Mouse (Mus musculus): ENCODE data around the gene Mical3. TPM values are rescaled to one million over a fixed set of nuclear protein-coding genes. Genes with fewer than 3 reads are reported as not detected.
"Not testable (repeated sequence)": the region's sequence is repeated elsewhere in the genome, so short reads cannot be mapped to it uniquely, and the experiment has no call there.

Gene Mical3
- total RNA-seq, 1 experiment: 30.0 TPM

- in situ Hi-C loops (cut with MboI; ENCODE audit: low sequenced_read_pairs in 2 of 2, unreplicated experiment in 2 of 2): no loop called here
- no peak overlapping the region for H3K9ac ChIP-seq (ENCODE audit: insufficient read depth, low read depth, low read length, poor library complexity, severe bottlenecking)
- no peak for DNase-seq (ENCODE audit: low read depth, low spot score)
- TF ChIP-seq MAFK (IDR thresholded peaks at IDR 0.05; ENCODE audit: insufficient read depth, low read depth, low read length) (no peak), CHD2 (IDR thresholded peaks at IDR 0.05; ENCODE audit: low read depth, low read length) (no peak), HCFC1 (IDR thresholded peaks at IDR 0.05; ENCODE audit: borderline replicate concordance, insufficient read depth, low read length) (no peak), ZC3H11A (IDR thresholded peaks at IDR 0.05; ENCODE audit: borderline replicate concordance, low read depth, low read length) (no peak), ZNF384 (IDR thresholded peaks at IDR 0.05; ENCODE audit: low read depth, low read length) (no peak)
- H3K4me3 ChIP-seq (ENCODE audit: insufficient read depth in 1 of 2, low read depth in 1 of 2, low read length in 2 of 2, poor library complexity in 1 of 2, severe bottlenecking in 1 of 2): no peak overlapping the region
- H3K36me3 ChIP-seq (ENCODE audit: control insufficient read depth, insufficient read depth, low read length, poor library complexity, severe bottlenecking): peaks cover 3% of the 10 kb centered on the region; the same call in 1 of the 2 replicates
- H3K4me1 ChIP-seq (ENCODE audit: control insufficient read depth in 2 of 2, insufficient read depth in 2 of 2, low read length in 2 of 2, poor library complexity in 1 of 2): peaks cover 0 to 2% of the 10 kb centered on the region in 2 experiments; a peak in 1 of 4 replicates
- no peaks in the 10 kb centered on the region for H3K9me3 ChIP-seq (ENCODE audit: control insufficient read depth, insufficient read depth, low read depth, low read length)
- no peak overlapping the region for H3K27ac ChIP-seq (ENCODE audit: insufficient read depth, low read depth, low read length, poor library complexity, severe bottlenecking)
Observed at GRCm38 (mm10) chr6:120927765-120928164, 203.0 kb downstream of the Mical3 start.

GRCm38 (mm10) chr6:120926880-120927279 is 203.9 kb downstream of the Mical3 start:
- no peak for DNase-seq (ENCODE audit: low read depth, low spot score)
- peaks cover 0 to 2% of the 10 kb centered on the region in 2 experiments; a peak in 1 of 4 replicates for H3K4me1 ChIP-seq (ENCODE audit: control insufficient read depth in 2 of 2, insufficient read depth in 2 of 2, low read length in 2 of 2, poor library complexity in 1 of 2)
- no peak overlapping the region for H3K27ac ChIP-seq (ENCODE audit: insufficient read depth, low read depth, low read length, poor library complexity, severe bottlenecking)
- in situ Hi-C loops (cut with MboI; ENCODE audit: low sequenced_read_pairs in 2 of 2, unreplicated experiment in 2 of 2): no loop called here
- H3K9me3 ChIP-seq (ENCODE audit: control insufficient read depth, insufficient read depth, low read depth, low read length): no peaks in the 10 kb centered on the region
- H3K36me3 ChIP-seq (ENCODE audit: control insufficient read depth, insufficient read depth, low read length, poor library complexity, severe bottlenecking): no peaks in the 10 kb centered on the region
- no peak overlapping the region for H3K4me3 ChIP-seq (ENCODE audit: insufficient read depth in 1 of 2, low read depth in 1 of 2, low read length in 2 of 2, poor library complexity in 1 of 2, severe bottlenecking in 1 of 2)
- no peak overlapping the region for H3K9ac ChIP-seq (ENCODE audit: insufficient read depth, low read depth, low read length, poor library complexity, severe bottlenecking)
- TF ChIP-seq MAFK (IDR thresholded peaks at IDR 0.05; ENCODE audit: insufficient read depth, low read depth, low read length) (peak; percentile 56; the same call in 1 of the 2 replicates), HCFC1 (IDR thresholded peaks at IDR 0.05; ENCODE audit: borderline replicate concordance, insufficient read depth, low read length) (no peak), ZNF384 (IDR thresholded peaks at IDR 0.05; ENCODE audit: low read depth, low read length) (no peak)

- H3K9me3 ChIP-seq (ENCODE audit: control insufficient read depth, insufficient read depth, low read depth, low read length); H3K9ac ChIP-seq (ENCODE audit: insufficient read depth, low read depth, low read length, poor library complexity, severe bottlenecking); H3K36me3 ChIP-seq (ENCODE audit: control insufficient read depth, insufficient read depth, low read length, poor library complexity, severe bottlenecking); H3K27ac ChIP-seq (ENCODE audit: insufficient read depth, low read depth, low read length, poor library complexity, severe bottlenecking); H3K4me1 ChIP-seq (ENCODE audit: control insufficient read depth in 2 of 2, insufficient read depth in 2 of 2, low read length in 2 of 2, poor library complexity in 1 of 2); DNase-seq (ENCODE audit: low read depth, low spot score); in situ Hi-C loops (cut with MboI; ENCODE audit: low sequenced_read_pairs in 2 of 2, unreplicated experiment in 2 of 2); H3K4me3 ChIP-seq (ENCODE audit: insufficient read depth in 1 of 2, low read depth in 1 of 2, low read length in 2 of 2, poor library complexity in 1 of 2, severe bottlenecking in 1 of 2): not testable (repeated sequence)
- peak; percentile 32; the same call in 1 of the 2 replicates for TF ChIP-seq ZNF384 (IDR thresholded peaks at IDR 0.05; ENCODE audit: low read depth, low read length)
Observed at GRCm38 (mm10) chr6:120924791-120925321, 205.9 kb downstream of the Mical3 start.

- Histone ChIP-seq H3K4me3 (ENCODE audit: insufficient read depth in 1 of 2, low read depth in 1 of 2, low read length in 2 of 2, poor library complexity in 1 of 2, severe bottlenecking in 1 of 2) (no peak overlapping the region), H3K4me1 (ENCODE audit: control insufficient read depth in 2 of 2, insufficient read depth in 2 of 2, low read length in 2 of 2, poor library complexity in 1 of 2) (peaks cover 3 to 18% of the 10 kb centered on the region in 2 experiments; a peak in 3 of 4 replicates), H3K27ac (ENCODE audit: insufficient read depth, low read depth, low read length, poor library complexity, severe bottlenecking) (no peak overlapping the region), H3K9ac (ENCODE audit: insufficient read depth, low read depth, low read length, poor library complexity, severe bottlenecking) (no peak overlapping the region), H3K36me3 (ENCODE audit: control insufficient read depth, insufficient read depth, low read length, poor library complexity, severe bottlenecking) (no peaks in the 10 kb centered on the region; the same call in 1 of the 2 replicates), H3K9me3 (ENCODE audit: control insufficient read depth, insufficient read depth, low read depth, low read length) (no peaks in the 10 kb centered on the region)
- no peak for TF ChIP-seq MAFK (IDR thresholded peaks at IDR 0.05; ENCODE audit: insufficient read depth, low read depth, low read length)
- no peak for TF ChIP-seq ZC3H11A (IDR thresholded peaks at IDR 0.05; ENCODE audit: borderline replicate concordance, low read depth, low read length)
- no peak for TF ChIP-seq CHD2 (IDR thresholded peaks at IDR 0.05; ENCODE audit: low read depth, low read length)
- no peak for TF ChIP-seq HCFC1 (IDR thresholded peaks at IDR 0.05; ENCODE audit: borderline replicate concordance, insufficient read depth, low read length)
- no peak for TF ChIP-seq ZNF384 (IDR thresholded peaks at IDR 0.05; ENCODE audit: low read depth, low read length)
- in situ Hi-C loops (cut with MboI; ENCODE audit: low sequenced_read_pairs in 2 of 2, unreplicated experiment in 2 of 2): no loop called here
- no peak for DNase-seq (ENCODE audit: low read depth, low spot score)
Observed at GRCm38 (mm10) chr6:120917975-120918374, 212.8 kb downstream of the Mical3 start.

GRCm38 (mm10) chr6:120916972-120917881 is 213.6 kb downstream of the Mical3 start:
- in situ Hi-C loops (cut with MboI; ENCODE audit: low sequenced_read_pairs in 2 of 2, unreplicated experiment in 2 of 2); H3K9me3 ChIP-seq (ENCODE audit: control insufficient read depth, insufficient read depth, low read depth, low read length); DNase-seq (ENCODE audit: low read depth, low spot score); H3K36me3 ChIP-seq (ENCODE audit: control insufficient read depth, insufficient read depth, low read length, poor library complexity, severe bottlenecking); H3K27ac ChIP-seq (ENCODE audit: insufficient read depth, low read depth, low read length, poor library complexity, severe bottlenecking): not testable (repeated sequence)
- peaks cover 3 to 20% of the 10 kb centered on the region in 2 experiments; a peak in 3 of 4 replicates for H3K4me1 ChIP-seq (ENCODE audit: control insufficient read depth in 2 of 2, insufficient read depth in 2 of 2, low read length in 2 of 2, poor library complexity in 1 of 2)
- peak overlapping the region; percentile 87 to 99 for H3K4me3 ChIP-seq (ENCODE audit: insufficient read depth in 1 of 2, low read depth in 1 of 2, low read length in 2 of 2, poor library complexity in 1 of 2, severe bottlenecking in 1 of 2)
- 0 out of 2 replicates have a peak overlapping the region, but pooled peaks have one; percentile 40 for H3K9ac ChIP-seq (ENCODE audit: insufficient read depth, low read depth, low read length, poor library complexity, severe bottlenecking)

Measured in ES-E14 (cell line).